Mouse (Mus musculus): ENCODE results near the gene Mafb.

Mafb gene

GRCm38 (mm10) chr2:160364128-160364650 lies 2.7 kb downstream of the Mafb start:
- in situ Hi-C loops (cut with MboI, MseI) = no loop called here

GRCm38 (mm10) chr2:160363201-160363600 lies 3.7 kb downstream of the Mafb start:
- in situ Hi-C loops (cut with MboI, MseI) = no loop called here

DNA sequence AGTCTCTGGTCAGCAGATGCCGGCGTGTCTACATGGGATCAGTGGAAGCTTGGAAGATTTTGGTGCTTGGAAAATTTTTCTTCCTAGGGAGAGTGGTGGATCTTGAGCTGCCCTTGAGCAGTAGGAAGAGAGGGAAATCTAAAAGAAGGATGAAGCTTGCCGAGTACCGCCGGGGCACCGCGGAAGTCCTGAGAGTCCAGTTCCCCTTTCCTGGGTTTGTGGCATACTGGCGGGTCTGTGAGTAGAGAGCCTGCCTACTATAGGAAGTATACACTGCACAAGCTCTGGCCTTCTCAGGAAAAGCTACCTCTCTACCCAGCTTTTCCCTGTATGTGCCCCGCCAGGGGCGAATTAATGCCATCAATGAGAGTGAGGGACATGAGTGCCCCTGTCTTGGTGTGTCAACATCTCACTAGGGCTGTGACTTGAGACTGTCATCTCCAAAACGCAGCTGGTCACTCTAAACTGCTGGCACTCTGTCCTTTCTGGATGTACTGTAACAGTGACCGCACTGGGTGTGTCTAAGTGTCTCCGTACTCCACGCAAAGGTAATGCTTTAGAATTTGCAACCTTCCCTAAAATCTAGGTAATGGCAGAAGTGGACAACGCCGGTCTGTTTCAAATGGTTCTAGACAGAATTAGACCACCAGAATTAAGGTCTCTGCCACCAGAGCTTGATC lies 5.3 kb downstream of the Mafb start:
- in situ Hi-C loops (cut with MboI, MseI) = no loop called here

- in situ Hi-C loops (cut with MboI, MseI) = no loop called here
Observed at GRCm38 (mm10) chr2:160360234-160360874, 6.5 kb downstream of the Mafb start.

DNA sequence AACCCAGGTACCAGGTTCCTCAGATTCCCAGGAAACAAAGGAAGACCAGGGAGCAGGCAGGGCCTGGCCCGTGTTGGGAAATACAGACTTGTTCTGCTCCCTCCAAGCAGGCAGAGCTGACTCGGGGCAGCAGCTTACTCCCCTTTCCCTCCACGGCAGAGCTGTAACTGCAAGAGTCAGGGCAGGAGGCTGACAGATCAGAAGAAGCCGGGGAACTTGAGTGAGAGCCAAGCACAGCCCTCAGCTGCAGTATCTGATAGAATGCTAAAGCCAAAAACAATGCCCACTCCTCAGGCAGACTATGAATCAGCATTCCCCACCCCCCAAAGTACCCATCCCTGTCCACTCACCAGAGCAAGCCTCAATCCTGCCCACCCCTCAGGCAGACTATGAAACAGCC lies 8.0 kb downstream of the Mafb start:
- in situ Hi-C loops (cut with MboI, MseI) = no loop called here

- in situ Hi-C loops (cut with MboI, MseI) = no loop called here
Observed at GRCm38 (mm10) chr2:160357442-160357841, 9.4 kb downstream of the Mafb start.

GRCm38 (mm10) chr2:160356132-160356531 lies 10.7 kb downstream of the Mafb start:
- in situ Hi-C loops (cut with MboI, MseI) = no loop called here

- in situ Hi-C loops (cut with MboI, MseI) = no loop called here
Observed at GRCm38 (mm10) chr2:160354319-160354718, 12.5 kb downstream of the Mafb start.

DNA sequence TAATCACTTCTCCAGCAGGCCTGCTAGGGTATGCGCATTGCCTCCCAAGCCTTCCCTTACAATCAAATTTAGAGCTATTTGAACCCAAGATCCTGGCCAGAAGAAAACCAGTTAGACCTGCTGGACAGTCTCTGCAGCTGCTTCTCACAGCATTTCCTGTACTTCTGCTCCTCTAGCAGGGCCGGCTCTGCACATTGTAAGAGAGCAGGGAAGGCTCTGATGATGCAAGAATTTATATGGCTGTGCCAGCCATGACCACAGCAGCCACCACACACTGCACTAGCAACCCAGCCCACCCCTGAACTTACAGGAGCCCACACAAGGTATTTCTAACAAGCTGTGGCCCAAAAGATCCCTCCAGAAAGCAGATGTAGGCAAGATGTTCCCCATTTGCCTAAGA lies 13.3 kb downstream of the Mafb start:
- in situ Hi-C loops (cut with MboI, MseI) = no loop called here

GRCm38 (mm10) chr2:160351038-160351574 lies 15.8 kb downstream of the Mafb start:
- in situ Hi-C loops (cut with MboI, MseI) = no loop called here

GRCm38 (mm10) chr2:160349578-160349977 lies 17.3 kb downstream of the Mafb start:
- in situ Hi-C loops (cut with MboI, MseI) = no loop called here

DNA sequence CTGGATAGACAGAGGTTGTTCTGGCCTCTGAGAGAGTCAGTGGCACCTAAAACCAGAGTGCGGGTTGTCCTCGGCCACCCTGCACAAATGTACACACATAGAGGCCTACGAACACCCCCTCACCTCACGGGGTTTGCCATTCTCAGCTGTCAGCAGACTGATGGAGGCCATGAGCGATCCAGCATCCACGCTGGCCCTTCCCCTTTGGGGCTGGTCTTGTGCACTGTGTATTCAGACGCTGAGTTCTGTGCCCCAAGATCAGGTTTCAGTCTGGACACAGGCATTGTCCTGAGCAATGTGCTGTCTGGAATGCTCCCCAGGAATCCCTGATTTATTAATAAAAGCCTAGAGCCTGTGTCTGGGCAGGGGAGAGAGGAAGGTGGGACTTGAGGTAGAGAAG lies 18.1 kb downstream of the Mafb start:
- in situ Hi-C loops (cut with MboI, MseI) = no loop called here

- in situ Hi-C loops (cut with MboI, MseI) = no loop called here
Observed at GRCm38 (mm10) chr2:160348072-160348604, 18.7 kb downstream of the Mafb start.

GRCm38 (mm10) chr2:160345644-160346043 lies 21.2 kb downstream of the Mafb start:
- in situ Hi-C loops (cut with MboI, MseI) = no loop called here

- in situ Hi-C loops (cut with MboI, MseI) = no loop called here
Observed at GRCm38 (mm10) chr2:160340121-160340520, 26.7 kb downstream of the Mafb start.

- in situ Hi-C loops (cut with MboI, MseI) = no loop called here
Observed at GRCm38 (mm10) chr2:160339595-160339994, 27.3 kb downstream of the Mafb start.

DNA sequence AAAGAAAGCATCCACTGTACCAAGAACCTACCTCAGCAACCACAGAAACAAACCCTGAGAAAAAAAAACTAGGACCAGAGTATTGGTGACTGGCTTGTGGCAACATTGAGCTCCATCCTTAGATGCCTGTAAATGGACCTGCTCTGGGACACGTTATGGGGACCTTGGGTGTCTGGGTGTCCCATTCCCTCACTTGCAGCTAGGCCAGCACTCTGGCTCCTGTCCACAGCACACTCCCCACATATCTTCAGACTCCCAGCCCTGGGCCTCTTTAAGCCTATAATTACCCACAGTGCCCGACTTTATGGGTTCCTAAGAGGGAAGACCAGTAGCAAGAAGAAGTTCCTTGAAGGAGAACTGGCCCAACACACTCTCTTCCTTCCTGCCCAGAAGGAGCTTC lies 30.8 kb downstream of the Mafb start:
- in situ Hi-C loops (cut with MboI, MseI) = no loop called here

DNA sequence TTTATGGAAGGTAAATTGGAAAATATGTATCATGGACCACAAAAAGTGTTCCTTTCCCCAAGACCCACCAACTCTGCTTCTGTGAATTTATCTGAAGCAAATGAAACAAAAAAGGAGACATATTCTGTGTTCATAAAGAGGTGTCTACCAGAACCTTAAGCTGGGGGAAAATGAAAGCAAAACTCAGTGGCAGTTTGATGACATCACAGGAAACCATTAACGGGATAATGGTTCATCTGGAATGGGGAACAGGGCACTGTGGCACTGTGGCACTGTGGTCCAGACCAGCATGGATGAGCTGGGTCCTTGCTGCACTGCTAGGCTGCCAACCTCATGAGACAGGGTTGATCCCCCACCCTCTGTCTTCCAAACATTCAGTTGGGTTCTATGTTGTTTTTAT lies 31.8 kb downstream of the Mafb start:
- in situ Hi-C loops (cut with MboI, MseI) = no loop called here

DNA sequence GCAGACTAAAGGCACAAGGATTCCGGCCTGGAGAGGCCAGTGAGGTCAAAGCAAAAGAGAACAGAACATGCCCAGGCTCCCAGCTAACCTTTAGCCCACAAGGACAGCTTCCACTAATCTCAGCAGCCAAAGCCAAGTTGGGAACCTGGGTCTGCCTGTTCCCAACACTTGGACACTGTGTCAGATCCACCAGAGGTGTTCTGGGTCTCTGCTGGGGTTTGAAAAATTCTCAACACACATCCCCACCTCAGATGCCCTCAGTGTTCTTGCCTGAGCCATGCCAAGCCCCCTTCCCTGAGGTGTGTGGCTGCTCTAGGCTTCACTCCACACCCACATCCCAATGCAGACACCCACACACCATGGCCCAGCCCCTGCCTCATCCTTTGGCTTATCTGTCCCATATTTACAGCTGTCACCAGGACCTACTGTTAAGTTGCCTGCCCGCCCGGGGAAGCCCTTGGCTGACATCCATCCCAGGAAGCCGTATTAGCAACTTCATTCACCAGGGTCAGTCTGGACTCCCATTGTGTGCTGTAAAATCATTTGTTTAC lies 32.7 kb downstream of the Mafb start, which contains the start of gene Gm826:
Gm826 (minus strand) TSS at position 52 of the 551 bp plus-strand sequence.
- in situ Hi-C loops (cut with MboI, MseI) = no loop called here

GRCm38 (mm10) chr2:160332516-160333325 lies 34.1 kb downstream of the Mafb start:
- in situ Hi-C loops (cut with MboI, MseI) = no loop called here

- in situ Hi-C loops (cut with MboI, MseI) = no loop called here
Observed at GRCm38 (mm10) chr2:160328886-160329285, 38.0 kb downstream of the Mafb start.
